Mouse (Mus musculus): ENCODE results near the gene Abcg4. TPM values are rescaled to one million over a fixed set of nuclear protein-coding genes. Genes with fewer than 3 reads are reported as not detected.
"Not testable (repeated sequence)": the region's sequence is repeated elsewhere in the genome, so short reads cannot be mapped to it uniquely, and the experiment has no call there.

Gene Abcg4
- polyA plus RNA-seq, 1 experiment from 2014 or later = 3.0 TPM

DNA sequence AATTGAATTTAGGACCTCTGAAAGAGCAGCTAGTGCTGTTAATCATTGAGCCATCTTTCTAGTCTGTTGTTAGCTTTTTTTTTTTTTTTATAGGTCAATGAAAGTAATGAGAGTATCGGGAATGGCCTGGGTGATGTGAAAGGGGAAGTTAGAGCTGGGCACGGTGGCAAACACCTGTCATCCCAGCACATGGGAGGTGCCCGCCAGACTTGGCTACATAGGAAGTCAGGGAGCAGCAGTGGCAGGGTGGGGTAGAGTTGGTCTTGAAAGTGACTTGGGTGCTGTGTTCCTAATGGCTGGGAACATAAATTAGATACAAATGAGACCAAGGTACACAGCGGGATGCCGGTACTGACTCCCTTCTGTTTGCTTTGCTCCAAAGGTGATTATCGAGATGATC, 42.3 kb upstream of the Abcg4 start:
- Histone ChIP-seq H3K4me2 (ENCODE audit: low read depth, low read length) (no peak overlapping the region), H3K27me3 (replicated peaks; ENCODE audit: control insufficient read depth, insufficient read depth, low read length) (no peaks in the 10 kb centered on the region), H3K4me1 (ENCODE audit: control insufficient read depth, insufficient read depth, low read length) (peaks cover 9% of the 10 kb centered on the region), H3K36me3 (ENCODE audit: control insufficient read depth, insufficient read depth, low read length) (peaks cover 22% of the 10 kb centered on the region), H3K9ac (ENCODE audit: low read depth, low read length) (no peak overlapping the region), H3K4me3 (ENCODE audit: low read length) (no peak overlapping the region), H3K27ac (ENCODE audit: low read length) (no peak overlapping the region), H3K9me3 (ENCODE audit: control insufficient read depth, low read length) (no peaks in the 10 kb centered on the region)
- 87% methylated on average over 6 of the region's 6 CpGs for WGBS
- no peak for ATAC-seq

DNA sequence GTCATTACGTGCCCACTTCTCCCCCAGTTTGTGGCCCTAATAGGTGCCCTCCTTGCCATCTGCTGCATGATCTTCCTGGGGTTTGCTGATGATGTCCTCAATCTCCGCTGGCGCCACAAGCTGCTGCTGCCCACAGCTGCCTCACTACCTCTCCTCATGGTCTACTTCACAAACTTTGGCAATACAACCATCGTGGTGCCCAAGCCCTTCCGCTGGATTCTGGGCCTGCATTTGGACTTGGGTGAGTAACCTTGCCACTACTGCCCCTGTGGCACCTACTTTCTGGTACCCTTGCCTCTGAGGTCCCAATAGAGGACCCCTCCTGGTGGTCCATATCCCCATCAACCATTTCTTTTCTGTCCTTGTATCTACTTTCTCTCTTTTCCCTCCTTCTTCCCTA, 39.5 kb upstream of the Abcg4 start:
- Histone ChIP-seq H3K27ac (ENCODE audit: low read length) (no peak overlapping the region), H3K36me3 (ENCODE audit: control insufficient read depth, insufficient read depth, low read length) (peaks cover 13% of the 10 kb centered on the region), H3K4me1 (ENCODE audit: control insufficient read depth, insufficient read depth, low read length) (peaks cover 10% of the 10 kb centered on the region), H3K9ac (ENCODE audit: low read depth, low read length) (0 out of 2 replicates have a peak overlapping the region, but pooled peaks have one; percentile 91), H3K4me2 (ENCODE audit: low read depth, low read length) (peak overlapping the region; percentile 81), H3K9me3 (ENCODE audit: control insufficient read depth, low read length) (no peaks in the 10 kb centered on the region), H3K27me3 (replicated peaks; ENCODE audit: control insufficient read depth, insufficient read depth, low read length) (no peaks in the 10 kb centered on the region), H3K4me3 (ENCODE audit: low read length) (peak overlapping the region; percentile 81)
- no peak for ATAC-seq
- WGBS = 87% methylated on average over 5 of the region's 5 CpGs

DNA sequence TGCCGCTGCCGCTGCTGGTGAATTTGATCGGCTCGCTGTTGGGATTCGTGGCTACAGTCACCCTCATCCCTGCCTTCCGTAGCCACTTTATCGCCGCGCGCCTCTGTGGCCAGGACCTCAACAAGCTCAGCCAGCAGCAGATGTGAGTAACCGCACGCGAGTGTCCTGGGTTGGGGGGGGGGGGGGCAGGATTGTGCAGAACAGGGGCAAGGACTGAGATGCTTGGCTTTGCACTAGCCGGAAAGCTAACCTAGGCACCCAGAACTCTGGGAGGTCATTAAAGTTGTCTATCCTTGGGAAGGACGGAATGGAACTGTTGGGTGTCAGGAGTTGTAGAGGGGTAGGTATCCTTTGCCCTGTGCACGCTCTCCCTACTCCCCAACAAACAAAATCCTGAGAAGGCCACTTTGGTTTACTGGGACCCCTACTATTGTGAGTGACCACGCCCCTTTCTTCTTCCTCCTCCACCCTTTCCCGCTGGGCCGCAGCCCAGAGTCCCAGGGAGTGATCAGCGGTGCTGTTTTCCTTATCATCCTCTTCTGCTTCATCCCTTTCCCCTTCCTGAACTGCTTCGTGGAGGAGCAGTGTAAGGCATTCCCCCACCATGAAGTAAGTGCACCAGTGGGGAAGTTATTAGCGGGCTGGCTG, 38.8 kb upstream of the Abcg4 start:
- no peaks in the 10 kb centered on the region for H3K9me3 ChIP-seq (ENCODE audit: control insufficient read depth, low read length)
- 1% methylated on average over 22 of the region's 22 CpGs for WGBS
- peaks cover 7% of the 10 kb centered on the region; the same call in 1 of the 2 replicates for H3K36me3 ChIP-seq (ENCODE audit: control insufficient read depth, insufficient read depth, low read length)
- peaks cover 10% of the 10 kb centered on the region for H3K4me1 ChIP-seq (ENCODE audit: control insufficient read depth, insufficient read depth, low read length)
- H3K9ac ChIP-seq (ENCODE audit: low read depth, low read length) = peak overlapping the region; percentile 91
- H3K27me3 ChIP-seq (replicated peaks; ENCODE audit: control insufficient read depth, insufficient read depth, low read length) = no peaks in the 10 kb centered on the region
- H3K27ac ChIP-seq (ENCODE audit: low read length) = peak overlapping the region; percentile 96
- peak; percentile 51 for ATAC-seq
- H3K4me3 ChIP-seq (ENCODE audit: low read length) = peak overlapping the region; percentile 81
- peak overlapping the region; percentile 81 for H3K4me2 ChIP-seq (ENCODE audit: low read depth, low read length)

DNA sequence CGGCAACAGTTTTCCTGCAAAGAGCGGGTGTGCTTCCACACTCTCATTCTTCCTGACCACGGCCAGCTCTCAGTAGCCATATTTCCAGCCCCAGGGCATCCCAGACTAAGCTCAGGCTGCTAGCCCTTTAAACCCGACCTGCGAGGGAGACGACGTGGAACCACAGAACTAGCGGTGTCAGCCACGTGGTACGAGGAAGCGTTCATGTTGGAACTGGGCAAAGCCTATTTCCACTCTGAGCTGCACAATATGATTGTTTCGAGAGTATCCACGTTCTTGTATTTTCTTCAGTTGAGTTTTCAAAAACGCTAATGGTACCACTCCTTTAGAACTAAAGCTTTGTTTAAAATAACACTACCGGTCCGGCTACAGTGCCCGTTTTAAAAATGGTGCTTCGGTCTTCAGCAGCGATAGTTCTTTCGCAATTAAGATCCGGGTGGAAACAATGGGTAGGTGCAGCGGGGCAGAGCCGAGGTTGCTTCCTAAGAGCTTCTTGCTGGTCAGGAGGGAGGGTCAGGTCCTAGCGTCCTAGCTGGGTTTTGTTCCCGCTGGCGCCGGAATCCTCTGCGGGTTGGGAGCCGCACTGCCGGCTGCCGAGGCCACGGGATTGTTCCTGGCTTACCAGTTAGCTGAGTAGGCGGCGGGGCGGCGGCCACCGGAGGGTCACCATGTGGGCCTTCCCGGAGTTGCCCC, 38.1 kb upstream of the Abcg4 start:
- peaks cover 10% of the 10 kb centered on the region for H3K4me1 ChIP-seq (ENCODE audit: control insufficient read depth, insufficient read depth, low read length)
- H3K27me3 ChIP-seq (replicated peaks; ENCODE audit: control insufficient read depth, insufficient read depth, low read length) = no peaks in the 10 kb centered on the region
- H3K4me2 ChIP-seq (ENCODE audit: low read depth, low read length) = peak overlapping the region; percentile 81
- H3K36me3 ChIP-seq (ENCODE audit: control insufficient read depth, insufficient read depth, low read length) = peaks cover 2% of the 10 kb centered on the region; the same call in 1 of the 2 replicates
- H3K4me3 ChIP-seq (ENCODE audit: low read length) = peak overlapping the region; percentile 81
- H3K27ac ChIP-seq (ENCODE audit: low read length) = peak overlapping the region; percentile 96
- WGBS = under 1% methylated on average over 38 of the region's 38 CpGs
- ATAC-seq = peak; percentile 94
- H3K9me3 ChIP-seq (ENCODE audit: control insufficient read depth, low read length) = no peaks in the 10 kb centered on the region
- peak overlapping the region; percentile 91 for H3K9ac ChIP-seq (ENCODE audit: low read depth, low read length)

DNA sequence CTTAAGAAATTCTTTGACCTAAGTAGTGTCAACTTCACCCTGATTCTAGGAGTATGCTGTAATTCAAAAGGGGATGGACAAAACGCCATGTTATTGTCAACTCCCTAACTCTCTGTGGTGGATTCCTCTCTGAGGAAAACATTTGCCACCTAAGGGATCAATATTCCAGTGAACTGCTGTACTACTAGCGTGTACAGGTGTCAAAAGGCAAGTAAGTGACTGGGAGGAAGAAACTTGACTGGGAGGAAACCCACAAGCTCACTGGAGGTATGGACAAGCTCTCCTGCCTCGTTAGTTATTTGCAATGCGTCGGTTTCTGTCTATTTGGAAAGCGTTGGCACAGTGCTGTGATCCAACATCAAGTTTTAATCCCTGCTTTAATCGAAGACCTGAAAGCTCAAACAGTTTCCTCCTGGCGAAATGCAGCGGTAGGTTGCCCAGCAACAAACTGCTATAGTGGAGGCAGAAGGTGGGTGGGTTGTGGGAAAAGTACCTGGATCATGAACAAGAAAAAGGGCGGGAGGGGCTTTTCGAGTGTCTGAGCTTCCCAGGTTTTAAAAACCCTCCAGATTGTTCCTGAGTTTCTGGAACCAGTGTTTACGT, 37.5 kb upstream of the Abcg4 start, which contains the start of gene Dpagt1:
Dpagt1 (plus strand) TSS at position 252 of the 603 bp plus-strand sequence.
- H3K4me3 ChIP-seq (ENCODE audit: low read length) = peak within 1 kb of the TSS; percentile 81
- H3K27me3 ChIP-seq (replicated peaks; ENCODE audit: control insufficient read depth, insufficient read depth, low read length) = no peaks in the 10 kb centered on the region
- no peaks in the 10 kb centered on the region for H3K9me3 ChIP-seq (ENCODE audit: control insufficient read depth, low read length)
- H3K4me1 ChIP-seq (ENCODE audit: control insufficient read depth, insufficient read depth, low read length) = peaks cover 11% of the 10 kb centered on the region
- ATAC-seq = peak; percentile 53
- peak within 1 kb of the TSS; percentile 96 for H3K27ac ChIP-seq (ENCODE audit: low read length)
- peak within 1 kb of the TSS; percentile 81 for H3K4me2 ChIP-seq (ENCODE audit: low read depth, low read length)
- WGBS = 2% methylated on average over 12 of the region's 12 CpGs
- peak within 1 kb of the TSS; percentile 91 for H3K9ac ChIP-seq (ENCODE audit: low read depth, low read length)
- no peaks in the 10 kb centered on the region for H3K36me3 ChIP-seq (ENCODE audit: control insufficient read depth, insufficient read depth, low read length)

DNA sequence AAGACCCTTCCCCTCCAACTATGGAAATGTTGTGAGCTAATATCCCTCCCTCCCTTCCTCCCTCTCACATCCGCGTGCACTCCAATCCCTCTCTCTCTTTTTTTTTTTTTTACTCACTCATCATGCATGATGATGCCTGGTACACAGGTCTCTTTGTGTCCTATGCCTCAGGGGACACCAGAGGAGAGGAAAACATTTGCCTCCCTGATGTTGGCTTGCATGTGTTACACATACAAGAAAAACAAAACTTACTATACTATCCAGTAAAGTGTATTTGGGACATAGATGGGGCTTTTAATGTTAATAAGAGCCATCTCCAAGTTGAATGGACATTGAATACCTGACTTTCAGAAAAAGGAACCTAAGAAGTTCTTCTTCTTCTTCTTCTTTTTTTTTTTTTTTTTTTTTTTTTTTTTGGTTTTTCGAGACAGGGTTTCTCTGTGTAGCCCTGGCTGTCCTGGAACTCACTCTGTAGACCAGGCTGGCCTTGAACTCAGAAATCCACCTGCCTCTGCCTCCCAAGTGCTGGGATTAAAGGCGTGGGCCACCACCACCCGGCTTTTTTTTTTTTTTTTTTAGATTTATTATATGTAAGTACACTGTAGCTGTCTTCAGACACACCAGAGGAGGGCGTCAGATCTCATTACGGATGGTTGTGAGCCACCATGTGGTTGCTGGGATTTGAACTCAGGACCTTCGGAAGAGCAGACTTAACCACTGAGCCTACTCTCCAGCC, 36.8 kb upstream of the Abcg4 start:
- H3K9me3 ChIP-seq (ENCODE audit: control insufficient read depth, low read length); H3K27me3 ChIP-seq (replicated peaks; ENCODE audit: control insufficient read depth, insufficient read depth, low read length); H3K9ac ChIP-seq (ENCODE audit: low read depth, low read length); ATAC-seq; H3K36me3 ChIP-seq (ENCODE audit: control insufficient read depth, insufficient read depth, low read length): not testable (repeated sequence)
- peak overlapping the region; percentile 96 for H3K27ac ChIP-seq (ENCODE audit: low read length)
- 62% methylated on average over 7 of the region's 8 CpGs for WGBS
- H3K4me3 ChIP-seq (ENCODE audit: low read length) = peak overlapping the region; percentile 81; the same call in 1 of the 2 replicates
- H3K4me1 ChIP-seq (ENCODE audit: control insufficient read depth, insufficient read depth, low read length) = peaks cover 13% of the 10 kb centered on the region
- peak overlapping the region; percentile 81 for H3K4me2 ChIP-seq (ENCODE audit: low read depth, low read length)

DNA sequence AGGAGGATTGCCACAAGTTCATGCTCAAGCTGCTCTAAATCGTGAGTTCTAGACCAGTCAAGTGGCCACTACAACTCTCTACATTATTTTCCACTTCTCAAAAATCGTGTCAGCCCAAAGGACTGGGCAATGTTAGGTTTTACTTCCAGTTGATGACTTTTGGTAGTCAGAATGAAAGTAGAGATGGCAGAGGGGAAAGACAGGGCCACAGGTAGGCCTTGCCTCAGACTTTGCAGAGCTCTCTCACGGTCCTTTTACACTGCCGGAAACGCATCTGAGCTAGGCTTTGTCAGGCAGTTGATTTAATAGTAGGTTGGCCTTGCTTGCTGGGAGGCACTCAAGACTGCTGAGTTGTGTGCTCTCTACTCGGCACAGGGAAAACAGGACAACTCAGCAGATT, 35.7 kb upstream of the Abcg4 start:
- no peak overlapping the region for H3K4me2 ChIP-seq (ENCODE audit: low read depth, low read length)
- ATAC-seq = no peak
- H3K4me3 ChIP-seq (ENCODE audit: low read length) = no peak overlapping the region
- peaks cover 13% of the 10 kb centered on the region for H3K4me1 ChIP-seq (ENCODE audit: control insufficient read depth, insufficient read depth, low read length)
- no peak overlapping the region for H3K9ac ChIP-seq (ENCODE audit: low read depth, low read length)
- 74% methylated on average over 6 of the region's 6 CpGs for WGBS
- no peak overlapping the region for H3K27ac ChIP-seq (ENCODE audit: low read length)
- H3K36me3 ChIP-seq (ENCODE audit: control insufficient read depth, insufficient read depth, low read length) = no peaks in the 10 kb centered on the region
- H3K9me3 ChIP-seq (ENCODE audit: control insufficient read depth, low read length) = no peaks in the 10 kb centered on the region
- H3K27me3 ChIP-seq (replicated peaks; ENCODE audit: control insufficient read depth, insufficient read depth, low read length) = no peaks in the 10 kb centered on the region

DNA sequence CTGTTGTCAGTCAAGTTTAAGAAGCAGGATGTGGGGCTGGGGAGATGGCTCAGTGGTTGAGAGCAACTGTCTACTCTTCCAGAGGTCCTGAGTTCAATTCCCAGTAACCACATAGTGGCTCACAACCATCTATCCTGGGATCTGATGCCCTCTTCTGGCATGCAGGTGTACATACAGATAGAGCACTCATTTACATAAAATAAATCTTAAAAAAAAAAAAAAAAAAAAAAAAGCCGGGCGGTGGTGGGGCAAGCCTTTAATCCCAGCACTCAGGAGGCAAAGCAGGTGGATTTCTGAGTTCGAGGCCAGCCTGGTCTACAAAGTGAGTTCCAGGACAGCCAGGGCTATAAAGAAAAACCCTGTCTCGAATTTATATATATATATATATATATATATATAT, 35.2 kb upstream of the Abcg4 start:
- H3K4me3 ChIP-seq (ENCODE audit: low read length); H3K36me3 ChIP-seq (ENCODE audit: control insufficient read depth, insufficient read depth, low read length); ATAC-seq; H3K27ac ChIP-seq (ENCODE audit: low read length); H3K27me3 ChIP-seq (replicated peaks; ENCODE audit: control insufficient read depth, insufficient read depth, low read length); H3K9ac ChIP-seq (ENCODE audit: low read depth, low read length); H3K4me2 ChIP-seq (ENCODE audit: low read depth, low read length); H3K9me3 ChIP-seq (ENCODE audit: control insufficient read depth, low read length): not testable (repeated sequence)
- WGBS = 79% methylated on average over 4 of the region's 4 CpGs
- peaks cover 18% of the 10 kb centered on the region for H3K4me1 ChIP-seq (ENCODE audit: control insufficient read depth, insufficient read depth, low read length)

DNA sequence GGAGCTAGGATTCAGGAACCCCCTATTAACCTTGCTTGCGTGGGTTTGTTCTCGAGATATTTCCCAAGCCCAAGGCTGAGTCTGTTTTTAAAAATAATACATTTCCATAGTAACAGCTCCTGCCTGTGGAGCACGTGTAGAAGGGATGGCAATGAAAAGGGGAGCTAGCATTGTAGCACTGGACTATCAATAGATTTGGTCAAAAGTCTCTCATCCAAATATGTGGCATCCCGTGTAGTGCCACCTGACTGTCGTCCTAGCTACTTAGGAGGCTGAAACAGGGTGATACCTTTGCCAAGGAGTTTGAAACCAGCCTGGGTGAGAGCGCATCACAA, 32.4 kb upstream of the Abcg4 start:
- Histone ChIP-seq H3K9me3 (ENCODE audit: control insufficient read depth, low read length) (no peaks in the 10 kb centered on the region), H3K4me2 (ENCODE audit: low read depth, low read length) (peak overlapping the region; percentile 74), H3K27me3 (replicated peaks; ENCODE audit: control insufficient read depth, insufficient read depth, low read length) (no peaks in the 10 kb centered on the region), H3K4me1 (ENCODE audit: control insufficient read depth, insufficient read depth, low read length) (peaks cover 19% of the 10 kb centered on the region), H3K4me3 (ENCODE audit: low read length) (peak overlapping the region; percentile 90), H3K27ac (ENCODE audit: low read length) (peak overlapping the region; percentile 66), H3K9ac (ENCODE audit: low read depth, low read length) (peak overlapping the region; percentile 54), H3K36me3 (ENCODE audit: control insufficient read depth, insufficient read depth, low read length) (0 out of 2 replicates have a peak, but pooled peaks cover 3% of the 10 kb centered on the region)
- 22% methylated on average over 6 of the region's 6 CpGs for WGBS
- ATAC-seq = peak; percentile 2; the same call in 1 of the 2 replicates

Data from intestine, embryonic 16.5 days (tissue).